Mouse (Mus musculus) liver, embryonic 16.5 days (tissue): ENCODE data around the gene Fam89a. TPM values are rescaled to one million over a fixed set of nuclear protein-coding genes. Genes with fewer than 3 reads are reported as not detected.
A peak's percentile ranks its signal among the peaks of the same experiment; 100 is the strongest.

Experiments used
- ATAC-seq: fragments of 200-750 bp; cut with Nextera tagmentation; 2 replicates; pipeline ENCODE4 v1.8.0; 2017; ENCODE audit warnings: low read depth, mild to moderate bottlenecking, moderate number of reproducible peaks, moderate library complexity
- H3K27ac ChIP-seq: fragments of 300-500 bp; sonication (generic); 2 replicates; pipeline ENCODE4 v1.5.1; 2014; ENCODE audit warnings: mild to moderate bottlenecking, low read length
- H3K27me3 ChIP-seq: fragments of 300-500 bp; sonication (generic); 2 replicates; pipeline ENCODE4 v1.6.1; 2014; ENCODE audit warnings: low read depth, low read length, mixed read lengths; ENCODE audit not compliant: control insufficient read depth, insufficient read depth
- H3K36me3 ChIP-seq: fragments of 300-500 bp; sonication (generic); 2 replicates; pipeline ENCODE4 v1.6.1; 2014; ENCODE audit warnings: mild to moderate bottlenecking; ENCODE audit not compliant: control insufficient read depth, insufficient read depth
- H3K4me1 ChIP-seq: fragments of 300-500 bp; sonication (generic); 2 replicates; pipeline ENCODE4 v1.6.1; 2014; ENCODE audit warnings: low read depth, low read length, mixed read lengths; ENCODE audit not compliant: control insufficient read depth
- H3K4me2 ChIP-seq: fragments of 300-500 bp; sonication (generic); 2 replicates; pipeline ENCODE4 v1.6.1; 2014; ENCODE audit warnings: low read depth, low read length, mixed read lengths
- H3K4me3 ChIP-seq: fragments of 300-500 bp; sonication (generic); 2 replicates; pipeline ENCODE4 v1.5.1; 2014; ENCODE audit warnings: low read depth, mild to moderate bottlenecking, low read length
- H3K9ac ChIP-seq: fragments of 300-500 bp; sonication (generic); 2 replicates; pipeline ENCODE4 v1.6.1; 2014; ENCODE audit warnings: low read depth, low read length
- H3K9me3 ChIP-seq: fragments of 300-500 bp; sonication (generic); replicated peaks from 2 replicates; pipeline ENCODE4 v1.6.1; 2016; ENCODE audit warnings: low read length; ENCODE audit not compliant: control insufficient read depth
- WGBS: fragments of 180-500 bp; shearing (Covaris S2); extraction: QIAGEN DNeasy Blood & Tissue Kit; methylation state at CpG from one replicate; pipeline ENCODE4 v1.1.7; 2014; ENCODE audit not compliant: insufficient replicate concordance; 5-methylcytosine and 5-hydroxymethylcytosine counted together
- polyA plus RNA-seq: library from polyadenylated mRNA; unstranded; fragments of >200 nt; fragmentation: Nextera tagmentation; extraction: Ambion mirVana; gene quantifications from 2 replicates; pipeline ENCODE4 v1.2.1, GENCODE M21; 2015

Gene Fam89a
- polyA plus RNA-seq, 1 experiment from 2014 or later = 2.3 TPM

- Histone ChIP-seq H3K9ac (no peak overlapping the region), H3K36me3 (peaks cover 12% of the 10 kb centered on the region), H3K4me2 (no peak overlapping the region), H3K4me3 (no peak overlapping the region), H3K4me1 (no peaks in the 10 kb centered on the region; the same call in 1 of the 2 replicates), H3K27me3 (no peaks in the 10 kb centered on the region), H3K9me3 (no peaks in the 10 kb centered on the region), H3K27ac (no peak overlapping the region)
- peak; percentile 59 for ATAC-seq
- WGBS = 46% methylated on average over 6 of the region's 6 CpGs
Measured at GRCm38 (mm10) chr8:124713207-124713606, 38.4 kb downstream of the Fam89a start.

- Histone ChIP-seq H3K9ac (no peak overlapping the region), H3K9me3 (no peaks in the 10 kb centered on the region), H3K36me3 (peaks cover 4% of the 10 kb centered on the region), H3K4me3 (no peak overlapping the region), H3K4me1 (no peaks in the 10 kb centered on the region), H3K4me2 (no peak overlapping the region), H3K27me3 (no peaks in the 10 kb centered on the region), H3K27ac (no peak overlapping the region)
- WGBS = 88% methylated on average over 8 of the region's 8 CpGs
- ATAC-seq = no peak
Measured at GRCm38 (mm10) chr8:124705823-124706222, 45.8 kb downstream of the Fam89a start.

GRCm38 (mm10) chr8:124704376-124704775 is 47.3 kb downstream of the Fam89a start:
- Histone ChIP-seq H3K9ac (no peak overlapping the region), H3K27me3 (no peaks in the 10 kb centered on the region), H3K4me1 (no peaks in the 10 kb centered on the region), H3K4me2 (no peak overlapping the region), H3K4me3 (no peak overlapping the region), H3K27ac (no peak overlapping the region), H3K9me3 (no peaks in the 10 kb centered on the region), H3K36me3 (peaks cover 4% of the 10 kb centered on the region; the same call in 1 of the 2 replicates)
- 81% methylated on average over 4 of the region's 4 CpGs for WGBS
- no peak for ATAC-seq

- Histone ChIP-seq H3K4me3 (no peak overlapping the region), H3K9ac (no peak overlapping the region), H3K9me3 (no peaks in the 10 kb centered on the region), H3K27ac (no peak overlapping the region), H3K27me3 (no peaks in the 10 kb centered on the region), H3K4me2 (no peak overlapping the region), H3K36me3 (peaks cover 4% of the 10 kb centered on the region; the same call in 1 of the 2 replicates), H3K4me1 (no peaks in the 10 kb centered on the region)
- 71% methylated on average over 4 of the region's 4 CpGs for WGBS
- no peak for ATAC-seq
Measured at GRCm38 (mm10) chr8:124703526-124703925, 48.1 kb downstream of the Fam89a start.

GRCm38 (mm10) chr8:124702183-124702582 is 49.4 kb downstream of the Fam89a start:
- no peak overlapping the region for H3K4me2 ChIP-seq
- no peak overlapping the region for H3K4me3 ChIP-seq
- H3K9me3 ChIP-seq = no peaks in the 10 kb centered on the region
- H3K27ac ChIP-seq = no peak overlapping the region
- H3K4me1 ChIP-seq = no peaks in the 10 kb centered on the region
- H3K36me3 ChIP-seq = peaks cover 6% of the 10 kb centered on the region
- no peak overlapping the region for H3K9ac ChIP-seq
- 72% methylated on average over 3 of the region's 3 CpGs for WGBS
- ATAC-seq = no peak
- H3K27me3 ChIP-seq = no peaks in the 10 kb centered on the region

GRCm38 (mm10) chr8:124701023-124701422 is 50.6 kb downstream of the Fam89a start:
- Histone ChIP-seq H3K9ac (no peak overlapping the region), H3K4me2 (no peak overlapping the region), H3K27me3 (no peaks in the 10 kb centered on the region), H3K27ac (no peak overlapping the region), H3K4me1 (no peaks in the 10 kb centered on the region), H3K4me3 (no peak overlapping the region), H3K9me3 (no peaks in the 10 kb centered on the region), H3K36me3 (peaks cover 6% of the 10 kb centered on the region)
- WGBS = 33% methylated on average over 9 of the region's 9 CpGs
- no peak for ATAC-seq

GRCm38 (mm10) chr8:124700271-124700670 is 51.4 kb downstream of the Fam89a start:
- Histone ChIP-seq H3K27ac (no peak overlapping the region), H3K27me3 (no peaks in the 10 kb centered on the region), H3K4me1 (no peaks in the 10 kb centered on the region), H3K4me3 (no peak overlapping the region), H3K4me2 (no peak overlapping the region), H3K36me3 (peaks cover 6% of the 10 kb centered on the region), H3K9ac (no peak overlapping the region), H3K9me3 (no peaks in the 10 kb centered on the region)
- no peak for ATAC-seq
- WGBS = 77% methylated on average over 5 of the region's 5 CpGs

- no peak overlapping the region for H3K9ac ChIP-seq
- ATAC-seq = no peak
- no peak overlapping the region for H3K27ac ChIP-seq
- 79% methylated on average over 22 of the region's 22 CpGs for WGBS
- no peaks in the 10 kb centered on the region for H3K27me3 ChIP-seq
- H3K9me3 ChIP-seq = no peaks in the 10 kb centered on the region
- H3K4me2 ChIP-seq = no peak overlapping the region
- no peak overlapping the region for H3K4me3 ChIP-seq
- no peaks in the 10 kb centered on the region for H3K4me1 ChIP-seq
- peaks cover 6% of the 10 kb centered on the region for H3K36me3 ChIP-seq
Measured at GRCm38 (mm10) chr8:124695424-124696100, 56.1 kb downstream of the Fam89a start.

- no peak for ATAC-seq
- Histone ChIP-seq H3K27me3 (no peaks in the 10 kb centered on the region), H3K4me1 (no peaks in the 10 kb centered on the region), H3K27ac (no peak overlapping the region), H3K4me3 (no peak overlapping the region), H3K9ac (no peak overlapping the region), H3K9me3 (no peaks in the 10 kb centered on the region), H3K36me3 (peaks cover 4% of the 10 kb centered on the region), H3K4me2 (no peak overlapping the region)
- 75% methylated on average over 4 of the region's 4 CpGs for WGBS
Measured at GRCm38 (mm10) chr8:124691706-124692105, 59.9 kb downstream of the Fam89a start.
